Mouse (Mus musculus) neutrophil, adult 5-6 weeks (primary cell): ENCODE results near the gene Olfr1152. TPM values are rescaled to one million over a fixed set of nuclear protein-coding genes. Genes with fewer than 3 reads are reported as not detected.

ENCODE experiments used
- ATAC-seq: fragments of 151-379, 151-347 bp; 2 replicates; pipeline ENCODE4 v1.8.0; 2017; ENCODE audit warnings: mild to moderate bottlenecking, moderate TSS enrichment; ENCODE audit not compliant: insufficient number of reproducible peaks, poor library complexity, low FRiP score, severe bottlenecking; ENCODE audit errors: extremely low read depth
- total RNA-seq: library from RNA; stranded (forward); fragments of 200-1000 nt; gene quantifications from 2 replicates; pipeline ENCODE4 v1.2.3, GENCODE M21; 2017

Gene Olfr1152
- total RNA-seq, result not detected in 2 replicates

DNA sequence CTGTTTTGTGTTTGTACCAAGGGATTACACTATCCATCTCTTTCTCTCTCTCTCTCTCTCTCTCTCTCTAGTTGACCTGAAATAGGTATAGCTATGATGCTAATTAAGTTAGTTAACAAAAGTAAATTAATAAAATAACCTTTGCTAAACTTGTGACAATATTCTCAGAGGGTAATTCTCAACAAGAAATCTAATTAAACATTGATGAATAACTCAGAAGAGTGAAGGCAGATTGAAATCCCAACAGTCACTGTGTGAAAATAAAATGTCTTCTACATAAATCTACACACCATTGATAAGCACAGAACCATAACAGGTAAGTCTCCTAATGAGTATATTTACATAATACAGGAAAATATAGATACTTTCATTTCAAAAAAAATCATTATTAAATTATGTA lies at the start of gene Olfr1152:
Gene Olfr1152 (plus strand): TSS at position 301 of the 400 bp plus-strand sequence.
- no peak for ATAC-seq

DNA sequence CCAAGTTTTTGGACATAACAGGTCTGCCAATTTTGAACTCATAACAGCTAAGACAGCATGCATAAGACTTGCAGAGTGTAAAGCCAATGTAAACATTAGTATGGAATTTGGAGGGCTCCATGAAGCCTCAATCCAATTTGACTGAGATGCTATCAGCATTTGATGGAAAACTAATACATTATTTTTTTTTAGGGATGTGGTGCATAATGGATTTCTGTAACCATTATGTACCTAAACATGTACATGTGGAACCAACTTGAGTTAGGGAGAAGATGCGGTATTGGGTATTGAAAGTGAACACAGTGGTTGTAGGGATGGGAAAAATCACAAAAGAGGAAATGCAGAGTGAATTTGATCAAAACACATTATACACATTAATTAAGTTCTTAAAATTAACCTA lies 36.1 kb upstream of the Olfr1152 start, which contains the start of gene Olfr1148:
Gene Olfr1148 (plus strand): TSS at position 301 of the 400 bp plus-strand sequence.
- no peak for ATAC-seq

DNA sequence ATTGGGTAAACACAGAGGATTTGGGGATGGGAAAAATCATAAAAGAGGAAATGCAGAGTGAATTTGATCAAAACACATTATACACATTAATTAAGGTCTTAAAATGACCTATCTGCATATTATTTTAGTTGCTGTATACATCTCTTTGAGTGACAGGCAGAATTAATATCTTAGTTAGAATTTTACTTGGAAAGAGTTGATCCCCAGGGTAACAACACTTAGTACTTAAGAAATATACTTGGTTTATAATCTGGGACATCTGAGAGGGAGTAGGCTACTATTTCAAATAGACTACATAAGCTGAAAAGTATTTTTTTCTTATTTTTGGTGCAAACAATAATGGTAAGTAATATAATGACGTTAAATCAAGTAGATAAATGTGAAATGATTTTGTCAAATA lies 22.6 kb upstream of the Olfr1152 start, which contains the start of gene Olfr1150-ps1:
Gene Olfr1150-ps1 (plus strand): TSS at position 301 of the 400 bp plus-strand sequence.
- no peak for ATAC-seq

DNA sequence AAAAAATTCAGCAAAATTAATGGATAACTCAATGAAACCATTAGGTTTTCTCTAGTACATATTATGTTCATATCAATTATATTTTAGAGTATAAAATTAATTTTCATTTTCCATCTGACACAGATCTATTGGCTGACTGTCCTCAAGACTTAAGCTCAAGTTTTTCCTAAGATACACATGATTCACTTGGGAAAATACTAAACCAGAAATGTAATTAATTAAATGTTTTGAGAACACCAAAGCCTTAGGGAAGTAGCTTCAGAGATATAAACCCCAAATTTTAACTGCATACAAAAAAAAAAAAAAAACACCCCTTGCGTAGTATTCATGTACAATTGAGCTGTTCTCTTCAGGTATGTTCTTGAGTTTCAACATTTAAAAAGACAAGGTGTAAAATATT lies 10.7 kb upstream of the Olfr1152 start, which contains the start of gene Olfr1151:
Gene Olfr1151 (plus strand): TSS at position 301 of the 400 bp plus-strand sequence.
- ATAC-seq, result no peak

DNA sequence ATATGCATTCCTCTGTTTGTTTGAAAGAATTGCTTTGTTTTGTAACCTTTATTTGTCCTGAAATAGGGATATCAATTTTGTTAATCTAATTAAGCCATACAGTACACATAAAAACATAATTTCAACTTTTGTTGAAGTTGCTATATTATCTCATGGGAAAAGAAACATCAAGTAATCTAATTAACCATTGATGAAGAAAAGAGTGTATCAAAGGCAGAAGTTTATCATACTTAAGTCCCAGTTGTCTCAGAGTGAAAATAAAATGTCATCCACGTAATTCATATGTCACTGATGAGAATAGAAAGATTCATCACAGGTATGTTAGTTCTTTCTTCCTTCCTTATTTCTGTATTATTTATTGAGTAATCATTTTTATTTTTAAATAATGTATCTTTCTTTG lies 28.4 kb downstream of the Olfr1152 start, which contains the start of gene Olfr1153:
Gene Olfr1153 (plus strand): TSS at position 301 of the 400 bp plus-strand sequence.
- no peak for ATAC-seq

DNA sequence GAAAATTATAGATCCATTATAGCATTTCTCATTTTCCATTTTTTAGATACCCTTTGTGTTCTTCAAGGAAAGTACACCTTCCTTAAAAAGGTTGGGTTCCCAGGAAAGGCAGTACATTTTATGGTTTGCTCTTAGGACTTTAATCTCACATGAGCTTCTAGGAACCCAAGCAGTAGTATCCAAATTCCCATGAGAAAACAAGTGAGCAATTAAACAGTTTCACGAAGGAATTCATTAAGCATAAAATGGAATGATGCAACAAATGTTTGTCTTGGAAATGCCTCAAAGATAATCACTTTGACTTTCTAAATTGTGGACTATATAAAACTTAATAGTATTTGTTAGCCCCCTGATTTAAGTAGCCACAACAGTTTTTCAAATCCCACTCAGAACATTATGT lies 38.8 kb downstream of the Olfr1152 start, which contains the start of gene Olfr1154:
Gene Olfr1154 (minus strand): TSS at position 101 of the 400 bp plus-strand sequence.
- no peak for ATAC-seq

Other genes starting within 250 kb of the Olfr1152 start
- 0.49 TPM in 1 of 2 replicates, not detected in the other for gene Olfr1131, start 239.4 kb upstream of the Olfr1152 start, total RNA-seq
- gene Olfr1132, start 229.0 kb upstream of the Olfr1152 start, total RNA-seq, result 0.12 TPM in 1 of 2 replicates, not detected in the other
- gene Olfr1133, start 219.1 kb upstream of the Olfr1152 start, total RNA-seq, result not detected in 2 replicates
- not detected in 2 replicates for gene Olfr1134, start 208.0 kb upstream of the Olfr1152 start, total RNA-seq
- gene Olfr1135, start 192.8 kb upstream of the Olfr1152 start, total RNA-seq, result not detected in 2 replicates
- gene Olfr1136, start 172.5 kb upstream of the Olfr1152 start, total RNA-seq, result not detected in 2 replicates
- gene Olfr1137, start 153.3 kb upstream of the Olfr1152 start, total RNA-seq, result not detected in 2 replicates
- not detected in 2 replicates for gene Olfr1138, start 126.5 kb upstream of the Olfr1152 start, total RNA-seq
- not detected in 2 replicates for gene Olfr1140, start 122.7 kb upstream of the Olfr1152 start, total RNA-seq
- gene Olfr1141, start 112.5 kb upstream of the Olfr1152 start, total RNA-seq, result not detected in 2 replicates
- gene Olfr152, start 87.0 kb upstream of the Olfr1152 start, total RNA-seq, result not detected in 2 replicates
- not detected in 2 replicates for gene Olfr1143, start 65.9 kb upstream of the Olfr1152 start, total RNA-seq
- gene Olfr1145, start 56.7 kb upstream of the Olfr1152 start, total RNA-seq, result not detected in 2 replicates
- gene Olfr1148, start 36.0 kb upstream of the Olfr1152 start, total RNA-seq, result not detected in 2 replicates
- gene Olfr1150-ps1, start 22.5 kb upstream of the Olfr1152 start, total RNA-seq, result not detected in 2 replicates
- gene Olfr1151, start 10.6 kb upstream of the Olfr1152 start, total RNA-seq, result not detected in 2 replicates
- gene Olfr1153, start 28.5 kb downstream of the Olfr1152 start, total RNA-seq, result not detected in 2 replicates
- gene Olfr1154, start 38.7 kb downstream of the Olfr1152 start, total RNA-seq, result not detected in 2 replicates
- not detected in 2 replicates for gene Olfr1155, start 78.6 kb downstream of the Olfr1152 start, total RNA-seq
- 0.12 TPM in 1 of 2 replicates, not detected in the other for gene Olfr1156, start 86.6 kb downstream of the Olfr1152 start, total RNA-seq
- not detected in 2 replicates for gene Olfr1157, start 101.8 kb downstream of the Olfr1152 start, total RNA-seq
- not detected in 2 replicates for gene Olfr74, start 108.2 kb downstream of the Olfr1152 start, total RNA-seq
- gene Olfr1158, start 123.6 kb downstream of the Olfr1152 start, total RNA-seq, result not detected in 2 replicates
- gene Olfr1160, start 141.8 kb downstream of the Olfr1152 start, total RNA-seq, result not detected in 2 replicates
- not detected in 2 replicates for gene Olfr1161, start 156.3 kb downstream of the Olfr1152 start, total RNA-seq
- gene Olfr73, start 171.2 kb downstream of the Olfr1152 start, total RNA-seq, result not detected in 2 replicates
- not detected in 2 replicates for gene Olfr1162, start 184.6 kb downstream of the Olfr1152 start, total RNA-seq
- not detected in 2 replicates for gene Olfr1163, start 205.3 kb downstream of the Olfr1152 start, total RNA-seq
- gene Olfr1164, start 227.5 kb downstream of the Olfr1152 start, total RNA-seq, result not detected in 2 replicates